17 mouse cellular contexts compared by ENCODE assay signal in genomic region chr7:130221661-130222387, GRCm38 (mm10).
DNase-seq lines count a peak whose midpoint lies in the region; ATAC-seq and TF ChIP-seq lines count a peak whose summit lies in the region.
"Had no signal": no experiment of that assay in that cellular context is flagged by ENCODE, and none has a peak within 500 bp of the region (broad histone marks: within the 10 kb centered on the region; RNA-seq: fewer than 3 reads in every experiment).

No protein-coding gene starts in this region.

- 0 out of 2 replicates have a peak overlapping the region, but pooled peaks have one; percentile 14 for H3K27ac ChIP-seq in hindbrain, embryonic 15.5 days (replicated peaks)
- no peak overlapping the region for H3K27ac ChIP-seq in hindbrain, embryonic 12.5 days
- peak overlapping the region; percentile 40 for H3K27ac ChIP-seq in forebrain, embryonic 13.5 days
- peak overlapping the region; percentile 55 for H3K27ac ChIP-seq in olfactory bulb, adult 2 months (ENCODE audit: insufficient read depth, low read depth, low read length)
- H3K27ac ChIP-seq in intestine, postnatal 0 days (ENCODE audit: low read depth, low read length): no peak overlapping the region
- no peak overlapping the region for H3K27ac ChIP-seq in heart, adult 2 months
- H3K27ac ChIP-seq: embryonic facial prominence, embryonic 13.5 days had no signal

- H3K9ac ChIP-seq in hindbrain, embryonic 15.5 days: no peak overlapping the region
- H3K9ac ChIP-seq in hindbrain, embryonic 12.5 days: no peak overlapping the region
- peak overlapping the region; percentile 34 for H3K9ac ChIP-seq in forebrain, embryonic 13.5 days
- H3K9ac ChIP-seq in intestine, postnatal 0 days (ENCODE audit: low read depth, low read length): no peak overlapping the region
- H3K9ac ChIP-seq in heart, adult 2 months (ENCODE audit: low read depth, low read length): no peak overlapping the region
- H3K9ac ChIP-seq: embryonic facial prominence, embryonic 13.5 days; lung, embryonic 14.5 days had no signal

- H3K4me2 ChIP-seq in hindbrain, embryonic 15.5 days: peak overlapping the region; percentile 16; the same call in 1 of the 2 replicates
- H3K4me2 ChIP-seq in hindbrain, embryonic 12.5 days (replicated peaks): no peak overlapping the region
- H3K4me2 ChIP-seq in forebrain, embryonic 13.5 days: peak overlapping the region; percentile 32
- H3K4me2 ChIP-seq in intestine, postnatal 0 days (replicated peaks; ENCODE audit: low read depth): no peak overlapping the region
- H3K4me2 ChIP-seq: embryonic facial prominence, embryonic 13.5 days; lung, embryonic 14.5 days had no signal

- WGBS in hindbrain, embryonic 15.5 days: 61% methylated on average over 17 of the region's 17 CpGs
- 75% methylated on average over 17 of the region's 17 CpGs for WGBS in hindbrain, embryonic 12.5 days
- 33% methylated on average over 17 of the region's 17 CpGs for WGBS in forebrain, embryonic 13.5 days
- 22% methylated on average over 17 of the region's 17 CpGs for WGBS in olfactory bulb, adult 2 months
- whole genome bisulfite sequencing in intestine, postnatal 0 days: 71% methylated on average over 17 of the region's 17 CpGs
- 86% methylated on average over 17 of the region's 17 CpGs for WGBS in heart, adult 2 months

- no peaks in the 10 kb centered on the region for H3K36me3 ChIP-seq in hindbrain, embryonic 15.5 days
- 0 out of 2 replicates have a peak, but pooled peaks cover 3% of the 10 kb centered on the region for H3K36me3 ChIP-seq in hindbrain, embryonic 12.5 days
- H3K36me3 ChIP-seq in forebrain, embryonic 13.5 days (ENCODE audit: poor library complexity, severe bottlenecking): peaks cover 5% of the 10 kb centered on the region; the same call in 1 of the 2 replicates
- H3K36me3 ChIP-seq in intestine, postnatal 0 days (ENCODE audit: control insufficient read depth, insufficient read depth): no peaks in the 10 kb centered on the region
- no peaks in the 10 kb centered on the region for H3K36me3 ChIP-seq in heart, adult 2 months (ENCODE audit: control insufficient read depth, insufficient read depth, low read length)

- no peaks in the 10 kb centered on the region for H3K9me3 ChIP-seq in hindbrain, embryonic 15.5 days
- H3K9me3 ChIP-seq in hindbrain, embryonic 12.5 days (replicated peaks): no peaks in the 10 kb centered on the region
- no peaks in the 10 kb centered on the region for H3K9me3 ChIP-seq in forebrain, embryonic 13.5 days (replicated peaks)
- no peaks in the 10 kb centered on the region for H3K9me3 ChIP-seq in intestine, postnatal 0 days (ENCODE audit: control insufficient read depth)
- H3K9me3 ChIP-seq: embryonic facial prominence, embryonic 13.5 days had no signal

- TF ChIP-seq EP300 in heart, adult 2 months (IDR thresholded peaks at IDR 0.05; ENCODE audit: insufficient read depth, low read depth, low read length): no peak

- no peaks in the 10 kb centered on the region for H3K27me3 ChIP-seq in hindbrain, embryonic 15.5 days
- no peaks in the 10 kb centered on the region for H3K27me3 ChIP-seq in hindbrain, embryonic 12.5 days
- no peaks in the 10 kb centered on the region for H3K27me3 ChIP-seq in forebrain, embryonic 13.5 days
- no peaks in the 10 kb centered on the region for H3K27me3 ChIP-seq in intestine, postnatal 0 days (replicated peaks; ENCODE audit: control insufficient read depth, insufficient read depth, low read length)
- no peaks in the 10 kb centered on the region for H3K27me3 ChIP-seq in heart, adult 2 months (ENCODE audit: control insufficient read depth, insufficient read depth, low read length)
- H3K27me3 ChIP-seq: embryonic facial prominence, embryonic 13.5 days had no signal

- no peak for TF ChIP-seq POLR2A in olfactory bulb, adult 2 months (IDR thresholded peaks at IDR 0.05; ENCODE audit: insufficient read depth, low read depth, low read length)
- no peak for TF ChIP-seq POLR2A in heart, adult 2 months (IDR thresholded peaks at IDR 0.05; ENCODE audit: insufficient read depth, low read depth, low read length)

- intact Hi-C loops in heart, adult 2 months (cut with DNase I): no loop called here

- H3K4me1 ChIP-seq in hindbrain, embryonic 15.5 days (replicated peaks): peaks cover 21% of the 10 kb centered on the region
- H3K4me1 ChIP-seq in hindbrain, embryonic 12.5 days: peaks cover 22% of the 10 kb centered on the region
- H3K4me1 ChIP-seq in forebrain, embryonic 13.5 days: peaks cover 62% of the 10 kb centered on the region
- H3K4me1 ChIP-seq in olfactory bulb, adult 2 months (ENCODE audit: control insufficient read depth, insufficient read depth, low read length): peaks cover 21% of the 10 kb centered on the region
- peaks cover 5% of the 10 kb centered on the region; the same call in 1 of the 2 replicates for H3K4me1 ChIP-seq in intestine, postnatal 0 days (replicated peaks; ENCODE audit: control insufficient read depth, insufficient read depth, low read length)
- no peaks in the 10 kb centered on the region for H3K4me1 ChIP-seq in heart, adult 2 months (ENCODE audit: control insufficient read depth, insufficient read depth, low read length)

- ATAC-seq in hindbrain, embryonic 15.5 days (ENCODE audit: low FRiP score, low read depth): no peak
- no peak for ATAC-seq in hindbrain, embryonic 12.5 days (ENCODE audit: low FRiP score)
- no peak for ATAC-seq in forebrain, embryonic 13.5 days
- no peak for ATAC-seq in intestine, postnatal 0 days

- peak; percentile 18 for DNase-seq in lung, postnatal 25 days (ENCODE audit: low spot score)
- DNase-seq in lung, postnatal 14 days: no peak
- DNase-seq in heart, adult 2 months: no peak
- DNase-seq: B cell, adult 2 months; cerebellum, adult 8-10 months; heart, postnatal 4 days; kidney, adult 8-10 months; kidney, postnatal 36 days; lung, embryonic 14.5 days; right cerebral cortex, postnatal 25 days; thymus, adult 18-20 months had no signal

- H3K79me2 ChIP-seq in heart, adult 2 months (replicated peaks; ENCODE audit: control insufficient read depth, insufficient read depth, low read length): no peaks in the 10 kb centered on the region

- TF ChIP-seq CTCF in olfactory bulb, adult 2 months (IDR thresholded peaks at IDR 0.05; ENCODE audit: insufficient read depth, low read depth, low read length): no peak
- no peak for TF ChIP-seq CTCF in intestine, postnatal 0 days (IDR thresholded peaks at IDR 0.05; ENCODE audit: low read depth)
- no peak for TF ChIP-seq CTCF in heart, adult 2 months (IDR thresholded peaks at IDR 0.05)

- H3K4me3 ChIP-seq in hindbrain, embryonic 15.5 days: no peak overlapping the region
- no peak overlapping the region for H3K4me3 ChIP-seq in hindbrain, embryonic 12.5 days
- no peak overlapping the region for H3K4me3 ChIP-seq in forebrain, embryonic 13.5 days
- no peak overlapping the region for H3K4me3 ChIP-seq in olfactory bulb, adult 2 months (ENCODE audit: insufficient read depth, low read depth, low read length)
- no peak overlapping the region for H3K4me3 ChIP-seq in intestine, postnatal 0 days (ENCODE audit: low read depth, low read length)
- no peak overlapping the region for H3K4me3 ChIP-seq in heart, adult 2 months
- H3K4me3 ChIP-seq: embryonic facial prominence, embryonic 13.5 days had no signal

Comparison
In these comparisons a context has a peak if more than half of its experiments do, and no peak if none do; other contexts are left out.
1. H3K27ac ChIP-seq: peak in hindbrain, embryonic 15.5 days (single experiment), forebrain, embryonic 13.5 days (single experiment) and olfactory bulb, adult 2 months (single experiment); none in hindbrain, embryonic 12.5 days (single experiment), intestine, postnatal 0 days (single experiment) and heart, adult 2 months (single experiment).
2. H3K4me2 ChIP-seq: peak in hindbrain, embryonic 15.5 days (single experiment) and forebrain, embryonic 13.5 days (single experiment); none in hindbrain, embryonic 12.5 days (single experiment) and intestine, postnatal 0 days (single experiment).